Mouse (Mus musculus): ENCODE measurements around the gene Slc28a3. TPM values are rescaled to one million over a fixed set of nuclear protein-coding genes. Genes with fewer than 3 reads are reported as not detected.

Gene Slc28a3
- polyA plus RNA-seq, 1 experiment from 2014 or later = 0.22 TPM

GRCm38 (mm10) chr13:58537232-58537915 lies 73.3 kb downstream of the Slc28a3 start:
- no peaks in the 10 kb centered on the region for H3K36me3 ChIP-seq
- H3K4me1 ChIP-seq (replicated peaks) = no peaks in the 10 kb centered on the region
- H3K27ac ChIP-seq (replicated peaks) = no peak overlapping the region
- H3K4me3 ChIP-seq = no peak overlapping the region
- no peaks in the 10 kb centered on the region for H3K27me3 ChIP-seq
- WGBS = 93% methylated on average over 6 of the region's 6 CpGs
- no peak overlapping the region for H3K4me2 ChIP-seq
- H3K9me3 ChIP-seq = no peaks in the 10 kb centered on the region
- no peak for ATAC-seq (ENCODE audit: low FRiP score, low read depth)
- H3K9ac ChIP-seq = no peak overlapping the region

DNA sequence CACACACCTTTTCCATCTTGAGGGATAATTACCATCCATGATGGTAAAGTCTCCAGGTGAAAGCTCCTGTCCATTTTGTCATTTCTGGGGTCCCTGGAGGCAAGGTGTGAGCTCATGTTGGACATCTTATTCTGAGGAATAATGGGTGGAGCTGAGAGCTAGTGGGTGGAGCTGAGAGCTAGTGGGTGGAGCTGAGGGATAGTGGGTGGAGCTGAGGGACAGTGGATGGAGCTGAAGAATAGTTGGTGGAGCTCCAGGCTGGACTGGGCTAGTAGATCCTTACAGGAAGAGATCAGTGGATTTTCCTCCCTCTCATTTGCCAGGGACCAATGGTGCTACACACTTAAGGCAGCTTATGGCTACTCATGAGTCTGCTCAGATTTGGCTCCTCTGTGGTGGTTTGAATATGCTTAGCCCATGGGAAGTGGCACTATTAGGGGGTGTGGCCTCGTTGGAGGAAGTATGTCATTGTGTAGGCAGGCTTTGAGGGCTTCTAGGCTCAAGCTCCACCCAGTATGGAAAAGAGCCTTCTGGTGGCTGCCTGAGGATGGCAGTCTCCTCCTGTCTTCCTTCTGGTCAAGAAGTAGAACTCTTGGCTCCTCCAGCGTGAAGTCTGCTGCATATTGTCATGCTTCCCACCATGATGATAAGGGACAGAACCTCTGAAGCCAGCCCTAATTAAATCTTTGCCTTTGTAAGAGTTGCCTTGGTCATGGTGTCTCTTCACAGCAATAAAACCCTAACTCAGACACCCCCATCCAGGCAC lies 74.0 kb downstream of the Slc28a3 start:
- Histone ChIP-seq H3K27ac (replicated peaks) (no peak overlapping the region), H3K4me3 (no peak overlapping the region), H3K4me2 (no peak overlapping the region), H3K4me1 (replicated peaks) (no peaks in the 10 kb centered on the region), H3K27me3 (no peaks in the 10 kb centered on the region), H3K9ac (no peak overlapping the region), H3K36me3 (no peaks in the 10 kb centered on the region), H3K9me3 (no peaks in the 10 kb centered on the region)
- 80% methylated on average over 2 of the region's 2 CpGs for WGBS
- ATAC-seq (ENCODE audit: low FRiP score, low read depth) = no peak

GRCm38 (mm10) chr13:58535321-58535720 lies 75.4 kb downstream of the Slc28a3 start:
- WGBS = 79% methylated on average over 2 of the region's 2 CpGs
- no peaks in the 10 kb centered on the region for H3K36me3 ChIP-seq
- no peaks in the 10 kb centered on the region for H3K4me1 ChIP-seq (replicated peaks)
- no peak overlapping the region for H3K9ac ChIP-seq
- no peak overlapping the region for H3K4me2 ChIP-seq
- H3K27ac ChIP-seq (replicated peaks) = no peak overlapping the region
- H3K4me3 ChIP-seq = no peak overlapping the region
- ATAC-seq (ENCODE audit: low FRiP score, low read depth) = no peak
- H3K27me3 ChIP-seq = no peaks in the 10 kb centered on the region
- H3K9me3 ChIP-seq = no peaks in the 10 kb centered on the region

GRCm38 (mm10) chr13:58534861-58535260 lies 75.8 kb downstream of the Slc28a3 start:
- no peak overlapping the region for H3K9ac ChIP-seq
- no peaks in the 10 kb centered on the region for H3K4me1 ChIP-seq (replicated peaks)
- WGBS = 74% methylated on average over 3 of the region's 3 CpGs
- ATAC-seq (ENCODE audit: low FRiP score, low read depth) = no peak
- no peak overlapping the region for H3K4me2 ChIP-seq
- H3K9me3 ChIP-seq = no peaks in the 10 kb centered on the region
- no peak overlapping the region for H3K4me3 ChIP-seq
- H3K36me3 ChIP-seq = no peaks in the 10 kb centered on the region
- H3K27ac ChIP-seq (replicated peaks) = no peak overlapping the region
- no peaks in the 10 kb centered on the region for H3K27me3 ChIP-seq

DNA sequence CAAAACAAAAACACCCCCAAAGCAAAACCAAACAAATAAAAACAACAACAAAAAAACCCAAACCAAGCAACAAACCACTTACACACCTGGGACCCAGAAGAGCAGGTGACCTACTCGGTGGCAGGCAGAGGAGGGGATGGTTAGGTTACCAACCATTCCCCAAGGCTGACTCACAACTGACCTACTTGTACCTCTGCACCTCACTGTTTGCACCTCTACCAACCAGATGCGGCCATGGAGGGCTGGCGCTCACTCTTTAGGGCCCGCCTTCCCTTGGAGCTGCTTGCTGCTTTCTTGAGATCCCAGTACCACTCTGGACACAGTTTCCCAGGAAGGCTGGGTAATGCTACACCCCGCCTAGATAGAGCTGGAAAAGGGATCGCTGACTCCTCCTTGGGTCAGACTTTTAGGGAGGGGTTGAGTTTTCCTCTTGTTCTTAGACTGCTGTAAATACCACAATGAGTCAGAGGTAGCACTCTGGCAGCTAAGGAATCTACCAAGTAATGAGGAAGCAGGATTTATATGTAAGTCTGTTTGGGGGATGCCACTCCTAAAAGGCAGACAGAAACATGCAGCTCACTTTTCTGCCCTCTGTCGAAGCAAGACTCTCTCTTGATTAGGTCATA lies 76.3 kb downstream of the Slc28a3 start:
- no peak overlapping the region for H3K4me2 ChIP-seq
- H3K9me3 ChIP-seq = no peaks in the 10 kb centered on the region
- H3K9ac ChIP-seq = no peak overlapping the region
- ATAC-seq (ENCODE audit: low FRiP score, low read depth) = no peak
- no peaks in the 10 kb centered on the region for H3K36me3 ChIP-seq
- WGBS = 87% methylated on average over 7 of the region's 7 CpGs
- H3K4me1 ChIP-seq (replicated peaks) = no peaks in the 10 kb centered on the region
- H3K27ac ChIP-seq (replicated peaks) = no peak overlapping the region
- H3K27me3 ChIP-seq = no peaks in the 10 kb centered on the region
- no peak overlapping the region for H3K4me3 ChIP-seq

- Histone ChIP-seq H3K4me2 (no peak overlapping the region), H3K27me3 (no peaks in the 10 kb centered on the region), H3K36me3 (no peaks in the 10 kb centered on the region), H3K9me3 (no peaks in the 10 kb centered on the region), H3K4me1 (replicated peaks) (no peaks in the 10 kb centered on the region), H3K4me3 (no peak overlapping the region), H3K9ac (no peak overlapping the region), H3K27ac (replicated peaks) (no peak overlapping the region)
- 93% methylated on average over 3 of the region's 3 CpGs for WGBS
- no peak for ATAC-seq (ENCODE audit: low FRiP score, low read depth)
These were observed 86.1 kb downstream of the Slc28a3 start for GRCm38 (mm10) chr13:58524581-58524980.

DNA sequence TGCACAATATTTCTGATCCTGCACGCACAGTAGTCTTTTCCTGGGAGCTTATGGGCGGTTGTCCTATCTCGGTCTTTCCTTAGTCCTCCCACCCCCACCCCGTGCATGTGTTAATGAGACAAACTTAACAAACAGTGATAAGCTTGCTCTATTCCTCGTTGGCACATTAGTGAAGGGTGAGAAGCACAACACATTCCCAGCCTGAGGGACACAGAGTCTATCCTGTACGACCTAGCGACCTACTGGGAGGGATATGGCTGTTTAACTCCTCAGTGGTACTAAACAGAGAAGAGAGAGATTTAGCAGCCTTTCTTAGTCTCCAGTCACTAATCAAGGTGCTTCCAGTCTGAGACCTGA lies 86.9 kb downstream of the Slc28a3 start:
- no peak for ATAC-seq (ENCODE audit: low FRiP score, low read depth)
- Histone ChIP-seq H3K27ac (replicated peaks) (no peak overlapping the region), H3K4me3 (no peak overlapping the region), H3K9ac (no peak overlapping the region), H3K36me3 (no peaks in the 10 kb centered on the region), H3K4me1 (replicated peaks) (no peaks in the 10 kb centered on the region), H3K4me2 (no peak overlapping the region), H3K9me3 (no peaks in the 10 kb centered on the region), H3K27me3 (no peaks in the 10 kb centered on the region)
- 77% methylated on average over 7 of the region's 7 CpGs for WGBS

GRCm38 (mm10) chr13:58523011-58523760 lies 87.5 kb downstream of the Slc28a3 start:
- no peak overlapping the region for H3K27ac ChIP-seq (replicated peaks)
- H3K36me3 ChIP-seq = no peaks in the 10 kb centered on the region
- H3K4me3 ChIP-seq = no peak overlapping the region
- no peak overlapping the region for H3K9ac ChIP-seq
- WGBS = 39% methylated on average over 20 of the region's 20 CpGs
- no peaks in the 10 kb centered on the region for H3K27me3 ChIP-seq
- no peaks in the 10 kb centered on the region for H3K4me1 ChIP-seq (replicated peaks)
- H3K9me3 ChIP-seq = no peaks in the 10 kb centered on the region
- no peak for ATAC-seq (ENCODE audit: low FRiP score, low read depth)
- H3K4me2 ChIP-seq = no peak overlapping the region

DNA sequence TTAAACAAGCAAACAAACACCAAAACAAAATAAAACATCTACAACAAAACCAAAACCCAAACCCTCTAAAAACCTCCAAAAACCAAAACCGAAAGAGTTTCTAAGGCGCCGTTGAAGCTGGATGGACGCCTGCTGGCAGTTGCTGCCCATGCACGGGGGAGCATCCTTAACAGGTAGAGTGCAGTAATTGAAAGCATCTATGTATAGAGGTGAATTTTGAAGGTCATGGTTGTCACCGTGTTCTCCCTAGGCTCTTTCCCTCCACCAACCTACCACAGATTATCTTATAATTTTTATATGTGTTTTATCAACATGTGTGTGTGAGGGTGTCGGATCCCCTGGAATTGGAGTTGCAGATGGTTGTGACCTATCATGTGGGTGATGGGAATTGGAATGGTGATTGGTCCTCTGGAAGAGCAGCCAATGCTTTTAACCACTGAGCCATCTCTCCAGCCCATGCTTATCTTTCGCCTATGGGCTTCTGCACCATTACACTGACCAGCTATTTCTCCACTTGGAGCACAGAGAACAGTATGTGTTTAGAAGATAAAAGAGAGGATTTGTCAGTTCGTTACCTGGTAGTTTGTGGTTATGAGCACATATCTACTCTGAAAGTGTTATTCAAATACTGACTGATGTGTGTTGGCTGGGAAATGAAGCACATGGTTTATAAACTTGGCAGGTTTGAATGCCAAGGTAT lies 89.2 kb downstream of the Slc28a3 start:
- Histone ChIP-seq H3K4me2 (no peak overlapping the region), H3K27me3 (no peaks in the 10 kb centered on the region), H3K4me1 (replicated peaks) (no peaks in the 10 kb centered on the region), H3K27ac (replicated peaks) (no peak overlapping the region), H3K9me3 (no peaks in the 10 kb centered on the region), H3K36me3 (no peaks in the 10 kb centered on the region), H3K4me3 (no peak overlapping the region), H3K9ac (no peak overlapping the region)
- WGBS = 92% methylated on average over 9 of the region's 9 CpGs
- no peak for ATAC-seq (ENCODE audit: low FRiP score, low read depth)

- H3K27ac ChIP-seq (replicated peaks) = no peak overlapping the region
- WGBS = 63% methylated on average over 7 of the region's 7 CpGs
- no peak overlapping the region for H3K4me2 ChIP-seq
- no peaks in the 10 kb centered on the region for H3K27me3 ChIP-seq
- H3K4me3 ChIP-seq = no peak overlapping the region
- no peaks in the 10 kb centered on the region for H3K9me3 ChIP-seq
- no peaks in the 10 kb centered on the region for H3K36me3 ChIP-seq
- H3K4me1 ChIP-seq (replicated peaks) = no peaks in the 10 kb centered on the region
- H3K9ac ChIP-seq = no peak overlapping the region
- no peak; the same call in 1 of the 2 replicates for ATAC-seq (ENCODE audit: low FRiP score, low read depth)
These were observed 89.9 kb downstream of the Slc28a3 start for GRCm38 (mm10) chr13:58520580-58521330.

GRCm38 (mm10) chr13:58520028-58520427 lies 90.6 kb downstream of the Slc28a3 start:
- no peaks in the 10 kb centered on the region for H3K4me1 ChIP-seq (replicated peaks)
- no peak overlapping the region for H3K4me3 ChIP-seq
- H3K9me3 ChIP-seq = no peaks in the 10 kb centered on the region
- no peak overlapping the region for H3K4me2 ChIP-seq
- no peaks in the 10 kb centered on the region for H3K36me3 ChIP-seq
- 90% methylated on average over 9 of the region's 9 CpGs for WGBS
- no peaks in the 10 kb centered on the region for H3K27me3 ChIP-seq
- H3K9ac ChIP-seq = no peak overlapping the region
- ATAC-seq (ENCODE audit: low FRiP score, low read depth) = no peak
- no peak overlapping the region for H3K27ac ChIP-seq (replicated peaks)

All from hindbrain, embryonic 15.5 days (tissue).